Mouse (Mus musculus): ENCODE data around the gene Dop1a. TPM values are rescaled to one million over a fixed set of nuclear protein-coding genes. Genes with fewer than 3 reads are reported as not detected.

Dop1a gene
- 10 to 100 TPM; 34.3 to 35.3 TPM for total RNA-seq (2021)
- long read RNA-seq, experiment 1, partial matches to known transcripts = 2 of 3 reads
- long read RNA-seq, experiment 1, other reads (novel, unspliced or antisense) = 1 of 3 reads
- long read RNA-seq, experiment 2, partial matches to known transcripts = 0 of 1 reads
- long read RNA-seq, experiment 2, other reads (novel, unspliced or antisense) = 1 of 1 reads

- peak; percentile 76 to 79 for DNase-seq (ENCODE audit: low spot score in 2 of 2)
Measured at GRCm38 (mm10) chr9:86466990-86467870, at the start of gene Dop1a. Gene Dop1a, plus strand, starts transcription at chr9:86467154.

GRCm38 (mm10) chr9:86417971-86418370 lies 49.0 kb upstream of the Dop1a start:
- DNase-seq (ENCODE audit: low spot score in 2 of 2) = no peak

GRCm38 (mm10) chr9:86419366-86419765 lies 47.6 kb upstream of the Dop1a start:
- no peak for DNase-seq (ENCODE audit: low spot score in 2 of 2)

GRCm38 (mm10) chr9:86423331-86423730 lies 43.6 kb upstream of the Dop1a start:
- no peak for DNase-seq (ENCODE audit: low spot score in 2 of 2)

GRCm38 (mm10) chr9:86435510-86435909 lies 31.4 kb upstream of the Dop1a start:
- no peak for DNase-seq (ENCODE audit: low spot score in 2 of 2)

GRCm38 (mm10) chr9:86436608-86437007 lies 30.3 kb upstream of the Dop1a start:
- DNase-seq (ENCODE audit: low spot score in 2 of 2) = no peak

- DNase-seq (ENCODE audit: low spot score in 2 of 2) = no peak
Measured at GRCm38 (mm10) chr9:86438337-86439009, 28.5 kb upstream of the Dop1a start.

GRCm38 (mm10) chr9:86442248-86442647 lies 24.7 kb upstream of the Dop1a start:
- DNase-seq (ENCODE audit: low spot score in 2 of 2) = no peak

GRCm38 (mm10) chr9:86446847-86447246 lies 20.1 kb upstream of the Dop1a start:
- no peak for DNase-seq (ENCODE audit: low spot score in 2 of 2)

GRCm38 (mm10) chr9:86447431-86447830 lies 19.5 kb upstream of the Dop1a start:
- DNase-seq (ENCODE audit: low spot score in 2 of 2) = no peak

- peak; percentile 37 to 61 for DNase-seq (ENCODE audit: low spot score in 2 of 2)
Measured at GRCm38 (mm10) chr9:86449581-86449980, 17.4 kb upstream of the Dop1a start.

GRCm38 (mm10) chr9:86451094-86451493 lies 15.9 kb upstream of the Dop1a start:
- DNase-seq (ENCODE audit: low spot score in 2 of 2) = no peak

- DNase-seq (ENCODE audit: low spot score in 2 of 2) = no peak
Measured at GRCm38 (mm10) chr9:86451617-86452016, 15.3 kb upstream of the Dop1a start.

GRCm38 (mm10) chr9:86453626-86454025 lies 13.3 kb upstream of the Dop1a start:
- no peak for DNase-seq (ENCODE audit: low spot score in 2 of 2)

- peak; percentile 66 to 72 for DNase-seq (ENCODE audit: low spot score in 2 of 2)
Measured at GRCm38 (mm10) chr9:86464151-86465105, 2.5 kb upstream of the Dop1a start, which contains the start of gene Ube2cbp. Gene Ube2cbp, minus strand, starts transcription at chr9:86464950.

- no peak for DNase-seq (ENCODE audit: low spot score in 2 of 2)
Measured at GRCm38 (mm10) chr9:86475956-86476355, 9.0 kb downstream of the Dop1a start.

- DNase-seq (ENCODE audit: low spot score in 2 of 2) = no peak
Measured at GRCm38 (mm10) chr9:86476763-86477162, 9.8 kb downstream of the Dop1a start.

GRCm38 (mm10) chr9:86478414-86479093 lies 11.6 kb downstream of the Dop1a start:
- DNase-seq (ENCODE audit: low spot score in 2 of 2) = no peak

- DNase-seq (ENCODE audit: low spot score in 2 of 2) = no peak
Measured at GRCm38 (mm10) chr9:86482236-86482635, 15.3 kb downstream of the Dop1a start.

- no peak for DNase-seq (ENCODE audit: low spot score in 2 of 2)
Measured at GRCm38 (mm10) chr9:86491740-86492139, 24.8 kb downstream of the Dop1a start.

Data from adrenal gland, postnatal 4 days (tissue).